Mouse (Mus musculus): ENCODE measurements around the gene Kat2a.

GRCm38 (mm10) chr11:100746546-100746945 lies 34.3 kb upstream of the Kat2a start:
- TF ChIP-seq CTCF (IDR thresholded peaks at IDR 0.05; ENCODE audit: low read depth, low read length): no peak
- no peak for TF ChIP-seq TAL1 (conservative IDR thresholded peaks at IDR 0.05; ENCODE audit: low read depth, low read length)
- TF ChIP-seq POLR2AphosphoS5 (IDR thresholded peaks at IDR 0.05; ENCODE audit: insufficient replicate concordance, low read depth, low read length): no peak
